Comparison of ENCODE assay signal across 22 mouse cellular contexts in the genomic region with DNA sequence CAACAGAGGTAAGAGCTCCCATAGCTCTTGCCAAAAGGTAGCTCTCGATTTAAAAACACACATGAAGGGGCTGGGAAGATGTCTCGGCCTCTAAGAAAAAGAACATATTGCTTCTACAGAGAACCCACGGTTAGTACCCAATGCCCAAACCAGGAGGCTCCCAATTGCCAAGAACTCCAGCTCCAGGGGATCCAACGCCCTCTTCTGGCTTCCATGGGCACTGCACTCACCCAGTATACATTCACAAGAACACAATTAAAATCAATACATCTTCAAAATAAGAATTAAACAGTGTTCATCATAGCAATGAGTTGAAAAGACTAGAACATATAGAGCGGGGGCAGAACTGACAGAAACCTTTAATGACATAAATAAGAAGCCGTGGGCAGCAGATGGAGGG. TPM values are rescaled to one million over a fixed set of nuclear protein-coding genes. Genes with fewer than 3 reads are reported as not detected.
DNase-seq lines count a peak whose midpoint lies in the region; ATAC-seq and TF ChIP-seq lines count a peak whose summit lies in the region.
"Had no signal": no experiment of that assay in that cellular context is flagged by ENCODE, and none has a peak within 500 bp of the region (broad histone marks: within the 10 kb centered on the region; RNA-seq: fewer than 3 reads in every experiment).

No protein-coding gene starts in this region.

- H3K9ac ChIP-seq in kidney, postnatal 0 days (ENCODE audit: low read depth, low read length), result no peak overlapping the region
- H3K9ac ChIP-seq in lung, postnatal 0 days (replicated peaks; ENCODE audit: low read depth), result no peak overlapping the region
- H3K9ac ChIP-seq: embryonic facial prominence, embryonic 15.5 days; forebrain, embryonic 15.5 days; kidney, embryonic 15.5 days; liver, embryonic 13.5 days had no signal

- no peaks in the 10 kb centered on the region for H3K27me3 ChIP-seq in kidney, postnatal 0 days (ENCODE audit: insufficient read depth, low read length)
- H3K27me3 ChIP-seq in lung, postnatal 0 days (replicated peaks; ENCODE audit: insufficient read depth, low read length), result no peaks in the 10 kb centered on the region
- H3K27me3 ChIP-seq: embryonic facial prominence, embryonic 15.5 days; forebrain, embryonic 15.5 days; kidney, embryonic 15.5 days; liver, embryonic 13.5 days had no signal

- no peak for DNase-seq in gastrocnemius, adult 2 months
- DNase-seq in gastrocnemius, postnatal 14 days, result no peak
- DNase-seq in kidney, postnatal 0 days (ENCODE audit: low spot score), result no peak
- DNase-seq in kidney, postnatal 36 days, result no peak
- DNase-seq in lung, postnatal 0 days (ENCODE audit: low spot score), result no peak
- DNase-seq in lung, adult 18-20 months, result no peak
- peak; percentile 72 for DNase-seq in ZHBTc4 (ENCODE audit: low read depth, low spot score)
- no peak for DNase-seq in natural killer cell, adult 2 months (ENCODE audit: low spot score in 2 of 2)
- DNase-seq: adrenal gland, postnatal 25 days; cerebellum, adult 9-10 months; gastrocnemius, postnatal 10 days; heart, adult 18-20 months; heart, postnatal 10 days; kidney, adult 11 months; liver, embryonic 13.5 days; thymus, postnatal 14 days had no signal

- no peaks in the 10 kb centered on the region for H3K9me3 ChIP-seq in kidney, postnatal 0 days (replicated peaks; ENCODE audit: low read length)
- H3K9me3 ChIP-seq in lung, postnatal 0 days (ENCODE audit: low read length), result no peaks in the 10 kb centered on the region
- H3K9me3 ChIP-seq: embryonic facial prominence, embryonic 15.5 days; forebrain, embryonic 15.5 days; kidney, embryonic 15.5 days; liver, embryonic 13.5 days; midbrain, embryonic 10.5 days had no signal

- intact Hi-C loops in gastrocnemius, adult 2 months (cut with DNase I), result no loop called here
- intact Hi-C loops in gastrocnemius, postnatal 14 days (cut with DNase I; ENCODE audit: low total_unique reads), result no loop called here

- TF ChIP-seq CTCF in gastrocnemius, adult 2 months (IDR thresholded peaks at IDR 0.05), result peak; percentile 23; the same call in 1 of the 2 replicates
- TF ChIP-seq CTCF in kidney, postnatal 0 days (IDR thresholded peaks at IDR 0.05; ENCODE audit: low read depth), result 0 out of 2 replicates have a peak, but pooled peaks have one; percentile 31
- peak; percentile 26; the same call in 1 of the 2 replicates for TF ChIP-seq CTCF in lung, postnatal 0 days (IDR thresholded peaks at IDR 0.05)

- no peak overlapping the region for H3K4me2 ChIP-seq in kidney, postnatal 0 days (ENCODE audit: low read length)
- no peak overlapping the region for H3K4me2 ChIP-seq in lung, postnatal 0 days (replicated peaks; ENCODE audit: low read depth, low read length)
- H3K4me2 ChIP-seq: embryonic facial prominence, embryonic 15.5 days; forebrain, embryonic 15.5 days; kidney, embryonic 15.5 days; liver, embryonic 13.5 days had no signal

- H3K36me3 ChIP-seq in kidney, postnatal 0 days (ENCODE audit: insufficient read depth, low read length), result no peaks in the 10 kb centered on the region
- no peaks in the 10 kb centered on the region for H3K36me3 ChIP-seq in lung, postnatal 0 days (ENCODE audit: insufficient read depth, low read length)
- H3K36me3 ChIP-seq: embryonic facial prominence, embryonic 15.5 days; forebrain, embryonic 15.5 days; G1E; kidney, embryonic 15.5 days; liver, embryonic 13.5 days; midbrain, embryonic 10.5 days had no signal

- no peaks in the 10 kb centered on the region for H3K4me1 ChIP-seq in kidney, postnatal 0 days (replicated peaks; ENCODE audit: insufficient read depth, low read length)
- no peaks in the 10 kb centered on the region for H3K4me1 ChIP-seq in lung, postnatal 0 days (ENCODE audit: insufficient read depth, low read depth, low read length)
- H3K4me1 ChIP-seq: embryonic facial prominence, embryonic 15.5 days; forebrain, embryonic 15.5 days; kidney, embryonic 15.5 days; liver, embryonic 13.5 days had no signal

- no peak overlapping the region for H3K4me3 ChIP-seq in gastrocnemius, adult 2 months
- no peak overlapping the region for H3K4me3 ChIP-seq in kidney, postnatal 0 days (replicated peaks; ENCODE audit: low read depth, low read length)
- H3K4me3 ChIP-seq in lung, postnatal 0 days (ENCODE audit: low read depth, low read length), result no peak overlapping the region
- H3K4me3 ChIP-seq: embryonic facial prominence, embryonic 15.5 days; forebrain, embryonic 15.5 days; kidney, embryonic 15.5 days; liver, embryonic 13.5 days; midbrain, embryonic 10.5 days had no signal

- 78% methylated on average over 6 of the region's 6 CpGs for WGBS in kidney, postnatal 0 days
- WGBS in lung, postnatal 0 days, result 78% methylated on average over 6 of the region's 6 CpGs

- ATAC-seq in kidney, postnatal 0 days (replicated peaks; ENCODE audit: low FRiP score, low read depth), result no peak
- ATAC-seq in lung, postnatal 0 days, result no peak
- ATAC-seq: forebrain, embryonic 15.5 days had no signal

- no peak for TF ChIP-seq EP300 in lung, postnatal 0 days (IDR thresholded peaks at IDR 0.05)

- H3K27ac ChIP-seq in gastrocnemius, adult 2 months, result no peak overlapping the region
- no peak overlapping the region for H3K27ac ChIP-seq in kidney, postnatal 0 days
- H3K27ac ChIP-seq in lung, postnatal 0 days (ENCODE audit: low read length), result no peak overlapping the region
- H3K27ac ChIP-seq: embryonic facial prominence, embryonic 15.5 days; forebrain, embryonic 15.5 days; kidney, embryonic 15.5 days; liver, embryonic 13.5 days; midbrain, embryonic 10.5 days had no signal

RNA-seq across cellular contexts. Expression of a gene that starts 17.2 kb away (rescaled TPM):
- 10 to 100 TPM; 40.3 to 80.7 TPM for total RNA-seq in gastrocnemius, adult 2 months (2021)
- total RNA-seq in gastrocnemius, postnatal 14 days (2021), result 10 to 100 TPM; 20.5 to 27.2 TPM
- 6.9 and 8.1 TPM in 2 replicates for polyA plus RNA-seq in kidney, postnatal 0 days (2015; fragmentation: Nextera tagmentation; extraction: Ambion mirVana)
- polyA plus RNA-seq in lung, postnatal 0 days (2015; fragmentation: Nextera tagmentation; extraction: Ambion mirVana), result 1.3 and 2.4 TPM in 2 replicates
- total RNA-seq: common myeloid progenitor, adult 5-6 weeks had no signal
- polyA plus RNA-seq: G1E had no signal
